Mouse (Mus musculus): ENCODE measurements around the gene Sin3a. TPM values are rescaled to one million over a fixed set of nuclear protein-coding genes. Genes with fewer than 3 reads are reported as not detected.

The Sin3a gene
- polyA plus RNA-seq, 1 experiment from 2014 or later: 22.5 TPM

GRCm38 (mm10) chr9:57074822-57075603 lies 3.2 kb downstream of the Sin3a start:
- Histone ChIP-seq H3K4me1 (replicated peaks) (peaks cover 43% of the 10 kb centered on the region), H3K4me3 (peak overlapping the region; percentile 83), H3K27me3 (no peaks in the 10 kb centered on the region), H3K9me3 (no peaks in the 10 kb centered on the region), H3K4me2 (peak overlapping the region; percentile 82), H3K9ac (peak overlapping the region; percentile 43), H3K27ac (replicated peaks) (peak overlapping the region; percentile 99), H3K36me3 (no peaks in the 10 kb centered on the region)
- WGBS: 7% methylated on average over 17 of the region's 17 CpGs
- ATAC-seq (ENCODE audit: low FRiP score, low read depth): no peak

GRCm38 (mm10) chr9:57075681-57076381 lies 4.0 kb downstream of the Sin3a start:
- Histone ChIP-seq H3K9ac (peak overlapping the region; percentile 91), H3K4me2 (peak overlapping the region; percentile 89), H3K4me1 (replicated peaks) (peaks cover 40% of the 10 kb centered on the region), H3K4me3 (peak overlapping the region; percentile 83), H3K36me3 (no peaks in the 10 kb centered on the region), H3K9me3 (no peaks in the 10 kb centered on the region), H3K27ac (replicated peaks) (peak overlapping the region; percentile 99), H3K27me3 (no peaks in the 10 kb centered on the region)
- WGBS: under 1% methylated on average over 42 of the region's 43 CpGs
- peak; percentile 94 for ATAC-seq (ENCODE audit: low FRiP score, low read depth)

- ATAC-seq (ENCODE audit: low FRiP score, low read depth): peak; percentile 10
- Histone ChIP-seq H3K4me2 (peak overlapping the region; percentile 89), H3K4me3 (peak overlapping the region; percentile 83), H3K9ac (peak overlapping the region; percentile 91), H3K4me1 (replicated peaks) (peaks cover 33% of the 10 kb centered on the region), H3K9me3 (no peaks in the 10 kb centered on the region), H3K36me3 (no peaks in the 10 kb centered on the region), H3K27ac (replicated peaks) (peak overlapping the region; percentile 99), H3K27me3 (no peaks in the 10 kb centered on the region)
- 2% methylated on average over 63 of the region's 72 CpGs for WGBS
Observed at GRCm38 (mm10) chr9:57076701-57077660, 5.1 kb downstream of the Sin3a start.

- no peak overlapping the region for H3K27ac ChIP-seq (replicated peaks)
- H3K4me3 ChIP-seq: no peak overlapping the region
- WGBS: 86% methylated on average over 3 of the region's 3 CpGs
- H3K4me2 ChIP-seq: no peak overlapping the region
- H3K9me3 ChIP-seq: no peaks in the 10 kb centered on the region
- no peak overlapping the region for H3K9ac ChIP-seq
- peaks cover 11% of the 10 kb centered on the region for H3K4me1 ChIP-seq (replicated peaks)
- ATAC-seq (ENCODE audit: low FRiP score, low read depth): no peak
- H3K27me3 ChIP-seq: no peaks in the 10 kb centered on the region
- peaks cover 6% of the 10 kb centered on the region for H3K36me3 ChIP-seq
Observed at GRCm38 (mm10) chr9:57082236-57082635, 10.4 kb downstream of the Sin3a start.

GRCm38 (mm10) chr9:57117261-57117755 lies 45.5 kb downstream of the Sin3a start:
- H3K4me1 ChIP-seq (replicated peaks): no peaks in the 10 kb centered on the region
- H3K9me3 ChIP-seq: no peaks in the 10 kb centered on the region
- H3K4me3 ChIP-seq: no peak overlapping the region
- WGBS: 89% methylated on average over 13 of the region's 13 CpGs
- ATAC-seq (ENCODE audit: low FRiP score, low read depth): no peak
- H3K4me2 ChIP-seq: no peak overlapping the region
- no peaks in the 10 kb centered on the region for H3K27me3 ChIP-seq
- H3K36me3 ChIP-seq: peaks cover 66% of the 10 kb centered on the region
- H3K9ac ChIP-seq: no peak overlapping the region
- H3K27ac ChIP-seq (replicated peaks): no peak overlapping the region

GRCm38 (mm10) chr9:57129641-57130040 lies 57.8 kb downstream of the Sin3a start:
- Histone ChIP-seq H3K9ac (peak overlapping the region; percentile 77; the same call in 1 of the 2 replicates), H3K4me1 (replicated peaks) (peaks cover 20% of the 10 kb centered on the region), H3K4me2 (peak overlapping the region; percentile 80), H3K9me3 (no peaks in the 10 kb centered on the region), H3K27me3 (no peaks in the 10 kb centered on the region), H3K4me3 (peak overlapping the region; percentile 80), H3K27ac (replicated peaks) (peak overlapping the region; percentile 95; the same call in 1 of the 2 replicates), H3K36me3 (peaks cover 26% of the 10 kb centered on the region)
- ATAC-seq (ENCODE audit: low FRiP score, low read depth): no peak

GRCm38 (mm10) chr9:57130577-57131433 lies 59.0 kb downstream of the Sin3a start, which contains the start of gene Man2c1:
Gene Man2c1, plus strand, starts transcription at chr9:57130690.
- ATAC-seq (ENCODE audit: low FRiP score, low read depth): peak; percentile 93
- no peaks in the 10 kb centered on the region for H3K9me3 ChIP-seq
- no peaks in the 10 kb centered on the region for H3K27me3 ChIP-seq
- peak within 1 kb of the TSS; percentile 80 for H3K4me3 ChIP-seq
- H3K27ac ChIP-seq (replicated peaks): peak within 1 kb of the TSS; percentile 95
- peaks cover 20% of the 10 kb centered on the region for H3K4me1 ChIP-seq (replicated peaks)
- H3K4me2 ChIP-seq: peak within 1 kb of the TSS; percentile 80
- peaks cover 20% of the 10 kb centered on the region for H3K36me3 ChIP-seq
- under 1% methylated on average over 58 of the region's 58 CpGs for WGBS
- H3K9ac ChIP-seq: peak within 1 kb of the TSS; percentile 77

- Histone ChIP-seq H3K4me3 (no peak overlapping the region), H3K9ac (no peak overlapping the region), H3K4me1 (replicated peaks) (no peaks in the 10 kb centered on the region), H3K36me3 (peaks cover 29% of the 10 kb centered on the region), H3K27ac (replicated peaks) (no peak overlapping the region), H3K9me3 (no peaks in the 10 kb centered on the region), H3K4me2 (no peak overlapping the region), H3K27me3 (no peaks in the 10 kb centered on the region)
- no peak for ATAC-seq (ENCODE audit: low FRiP score, low read depth)
- 87% methylated on average over 6 of the region's 6 CpGs for WGBS
Observed at GRCm38 (mm10) chr9:57137246-57137645, 65.4 kb downstream of the Sin3a start.

- H3K9me3 ChIP-seq: no peaks in the 10 kb centered on the region
- no peak overlapping the region for H3K4me3 ChIP-seq
- H3K9ac ChIP-seq: no peak overlapping the region
- H3K27me3 ChIP-seq: no peaks in the 10 kb centered on the region
- H3K36me3 ChIP-seq: peaks cover 31% of the 10 kb centered on the region
- no peak overlapping the region for H3K4me2 ChIP-seq
- no peak for ATAC-seq (ENCODE audit: low FRiP score, low read depth)
- 95% methylated on average over 9 of the region's 9 CpGs for WGBS
- no peak overlapping the region for H3K27ac ChIP-seq (replicated peaks)
- no peaks in the 10 kb centered on the region for H3K4me1 ChIP-seq (replicated peaks)
Observed at GRCm38 (mm10) chr9:57137777-57138176, 65.9 kb downstream of the Sin3a start.

- no peak overlapping the region for H3K27ac ChIP-seq (replicated peaks)
- H3K36me3 ChIP-seq: peaks cover 36% of the 10 kb centered on the region
- no peaks in the 10 kb centered on the region for H3K4me1 ChIP-seq (replicated peaks)
- WGBS: 90% methylated on average over 6 of the region's 6 CpGs
- no peaks in the 10 kb centered on the region for H3K9me3 ChIP-seq
- H3K27me3 ChIP-seq: no peaks in the 10 kb centered on the region
- no peak for ATAC-seq (ENCODE audit: low FRiP score, low read depth)
- no peak overlapping the region for H3K4me3 ChIP-seq
- no peak overlapping the region for H3K4me2 ChIP-seq
- no peak overlapping the region for H3K9ac ChIP-seq
Observed at GRCm38 (mm10) chr9:57138507-57138906, 66.7 kb downstream of the Sin3a start.

- no peak for ATAC-seq (ENCODE audit: low FRiP score, low read depth)
- no peak overlapping the region for H3K4me2 ChIP-seq
- no peaks in the 10 kb centered on the region for H3K27me3 ChIP-seq
- no peak overlapping the region for H3K4me3 ChIP-seq
- H3K9ac ChIP-seq: no peak overlapping the region
- peaks cover 36% of the 10 kb centered on the region for H3K36me3 ChIP-seq
- H3K27ac ChIP-seq (replicated peaks): no peak overlapping the region
- 85% methylated on average over 9 of the region's 9 CpGs for WGBS
- H3K4me1 ChIP-seq (replicated peaks): no peaks in the 10 kb centered on the region
- H3K9me3 ChIP-seq: no peaks in the 10 kb centered on the region
Observed at GRCm38 (mm10) chr9:57139110-57139509, 67.3 kb downstream of the Sin3a start.

Data from hindbrain, embryonic 15.5 days (tissue).